Mouse (Mus musculus) midbrain, postnatal 0 days (tissue): ENCODE results near the gene Gm8994. TPM values are rescaled to one million over a fixed set of nuclear protein-coding genes. Genes with fewer than 3 reads are reported as not detected.

Source experiments
- ATAC-seq: fragments of 200-750 bp; cut with Nextera tagmentation; 2 replicates; pipeline ENCODE4 v1.8.0; 2017; ENCODE audit warnings: moderate number of reproducible peaks, mild to moderate bottlenecking, moderate TSS enrichment, moderate library complexity; ENCODE audit not compliant: low FRiP score
- DNase-seq: peaks from one replicate; pipeline ENCODE4 v3.0.0-alpha.2; 2015; ENCODE audit warnings: low spot score
- H3K27ac ChIP-seq: fragments of 300-500 bp; sonication (generic); 2 replicates; pipeline ENCODE4 v1.5.1; 2014; ENCODE audit warnings: low read depth, mild to moderate bottlenecking, low read length, mixed read lengths
- H3K27me3 ChIP-seq: fragments of 300-500 bp; sonication (generic); 2 replicates; pipeline ENCODE4 v1.6.1; 2014; ENCODE audit warnings: low read length, control low read depth, mixed read lengths; ENCODE audit not compliant: insufficient read depth
- H3K36me3 ChIP-seq: fragments of 300-500 bp; sonication (generic); 2 replicates; pipeline ENCODE4 v1.6.1; 2014; ENCODE audit warnings: low read length, control low read depth, mixed read lengths; ENCODE audit not compliant: insufficient read depth
- H3K4me1 ChIP-seq: fragments of 300-500 bp; sonication (generic); 2 replicates; pipeline ENCODE4 v1.6.1; 2014; ENCODE audit warnings: mild to moderate bottlenecking, control low read depth, antibody characterized with exemption, low read length, mixed read lengths; ENCODE audit not compliant: insufficient read depth
- H3K4me2 ChIP-seq: fragments of 300-500 bp; sonication (generic); 2 replicates; pipeline ENCODE4 v1.6.1; 2014; ENCODE audit warnings: low read depth, mild to moderate bottlenecking, low read length, mixed read lengths; ENCODE audit not compliant: poor library complexity, severe bottlenecking
- H3K4me3 ChIP-seq: fragments of 300-500 bp; sonication (generic); 2 replicates; pipeline ENCODE4 v1.5.1; 2014; ENCODE audit warnings: low read depth, mild to moderate bottlenecking, low read length, moderate library complexity
- H3K9ac ChIP-seq: fragments of 300-500 bp; sonication (generic); replicated peaks from 2 replicates; pipeline ENCODE4 v1.6.1; 2014; ENCODE audit warnings: mild to moderate bottlenecking, low read length, moderate library complexity, mixed read lengths; ENCODE audit not compliant: poor library complexity, severe bottlenecking
- H3K9me3 ChIP-seq: fragments of 300-500 bp; sonication (generic); 2 replicates; pipeline ENCODE4 v1.6.1; 2016; ENCODE audit warnings: low read length, control low read depth
- CTCF ChIP-seq: IDR thresholded peaks from 2 replicates; pipeline ENCODE4 v1.5.1; 2016; ENCODE audit warnings: antibody characterized with exemption, mild to moderate bottlenecking
- WGBS: fragments of 180-500 bp; shearing (Covaris S2); extraction: QIAGEN DNeasy Blood & Tissue Kit; methylation state at CpG from one replicate; pipeline ENCODE4 v1.1.7; 2014; 5-methylcytosine and 5-hydroxymethylcytosine counted together
- polyA plus RNA-seq: library from polyadenylated mRNA; unstranded; fragments of >200 nt; fragmentation: Nextera tagmentation; extraction: Ambion mirVana; gene quantifications from 2 replicates; pipeline ENCODE4 v1.2.1, GENCODE M21; 2015
- total RNA-seq: library from RNA; depleted of rRNA; stranded (reverse); fragments of >200 nt; gene quantifications from 2 replicates; pipeline ENCODE4 v1.2.3, GENCODE M21; 2014; rRNA removed

The Gm8994 gene
- total and polyA plus RNA-seq, 2 experiments from 2014 or later = 0.11 TPM; not detected in 1

DNA sequence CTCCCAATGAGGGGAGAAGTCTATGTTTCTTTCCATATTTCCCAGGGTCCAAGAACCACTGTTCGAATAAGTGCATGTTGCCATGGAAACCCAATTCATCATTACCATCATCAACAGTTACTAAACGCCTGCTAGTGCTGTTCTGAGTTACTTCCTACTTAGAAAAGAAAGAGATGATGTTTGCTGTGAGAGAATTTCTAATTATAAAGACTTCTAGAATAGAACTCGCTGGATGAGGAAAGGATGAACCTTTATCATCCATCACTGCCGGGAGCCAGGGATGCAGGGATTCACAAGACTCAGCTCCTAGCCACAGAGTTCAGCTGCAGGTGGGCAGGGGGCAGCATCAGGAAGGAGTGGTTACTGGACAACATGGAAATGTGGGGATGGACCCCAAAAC is 36.7 kb downstream of the Gm8994 start:
- ATAC-seq = no peak
- Histone ChIP-seq H3K36me3 (no peaks in the 10 kb centered on the region), H3K9me3 (no peaks in the 10 kb centered on the region), H3K4me3 (no peak overlapping the region), H3K4me1 (no peaks in the 10 kb centered on the region; the same call in 1 of the 2 replicates), H3K4me2 (no peak overlapping the region), H3K9ac (no peak overlapping the region), H3K27me3 (no peaks in the 10 kb centered on the region), H3K27ac (no peak overlapping the region)
- WGBS = 49% methylated on average over 4 of the region's 4 CpGs
- no peak for DNase-seq
- TF ChIP-seq CTCF = no peak

- no peak for TF ChIP-seq CTCF
- Histone ChIP-seq H3K4me3 (no peak overlapping the region), H3K4me2 (no peak overlapping the region), H3K4me1 (no peaks in the 10 kb centered on the region; the same call in 1 of the 2 replicates), H3K9me3 (no peaks in the 10 kb centered on the region), H3K36me3 (no peaks in the 10 kb centered on the region), H3K27me3 (no peaks in the 10 kb centered on the region), H3K27ac (no peak overlapping the region), H3K9ac (no peak overlapping the region)
- ATAC-seq = no peak
- DNase-seq = no peak
- 64% methylated on average over 12 of the region's 12 CpGs for WGBS
Observed at GRCm38 (mm10) chr6:136364430-136365098, 37.2 kb downstream of the Gm8994 start.

DNA sequence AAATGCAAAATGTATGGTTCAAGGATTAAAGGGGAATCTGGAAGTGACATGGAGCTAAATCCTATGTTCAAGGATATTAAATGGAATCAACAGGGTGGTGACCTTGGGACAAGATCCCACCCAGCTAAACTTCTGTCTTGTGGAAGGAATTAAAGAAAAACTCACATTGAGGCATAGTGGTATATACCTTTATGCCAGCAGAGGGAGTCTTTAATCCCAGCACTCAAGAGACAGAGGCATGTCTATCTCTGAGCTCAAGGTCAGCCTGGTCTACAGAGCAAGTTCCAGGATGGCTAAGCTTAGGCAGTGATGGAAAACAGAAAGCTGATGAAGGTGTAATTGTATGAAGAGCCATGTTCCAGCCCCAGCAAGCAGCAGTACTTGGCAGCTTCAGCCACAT is 48.8 kb downstream of the Gm8994 start:
- Histone ChIP-seq H3K36me3 (no peaks in the 10 kb centered on the region), H3K9me3 (no peaks in the 10 kb centered on the region), H3K4me1 (no peaks in the 10 kb centered on the region), H3K4me2 (no peak overlapping the region), H3K27me3 (no peaks in the 10 kb centered on the region), H3K4me3 (no peak overlapping the region), H3K9ac (no peak overlapping the region), H3K27ac (no peak overlapping the region)
- DNase-seq (no peak), ATAC-seq (no peak)
- TF ChIP-seq CTCF = no peak

Other genes with a start within 250 kb of the Gm8994 start
- gene Grin2b, start 154.0 kb upstream of the Gm8994 start, total RNA-seq = 64.1 and 71.6 TPM in 2 replicates
- gene Grin2b, start 154.0 kb upstream of the Gm8994 start, polyA plus RNA-seq = 73.3 and 76.4 TPM in 2 replicates
- not detected in 2 replicates for gene E330021D16Rik, start 88.0 kb downstream of the Gm8994 start, total RNA-seq
- not detected in 2 replicates for gene E330021D16Rik, start 88.0 kb downstream of the Gm8994 start, polyA plus RNA-seq
- 43.1 and 55.2 TPM in 2 replicates for gene Atf7ip, start 178.6 kb downstream of the Gm8994 start, total RNA-seq
- gene Atf7ip, start 178.6 kb downstream of the Gm8994 start, polyA plus RNA-seq = 18.9 and 28.7 TPM in 2 replicates